Mouse (Mus musculus): Measurements from ENCODE around the gene Fuz. TPM values are rescaled to one million over a fixed set of nuclear protein-coding genes. Genes with fewer than 3 reads are reported as not detected.

Gene Fuz
- polyA plus RNA-seq, 1 experiment from 2014 or later: 15.1 TPM

DNA sequence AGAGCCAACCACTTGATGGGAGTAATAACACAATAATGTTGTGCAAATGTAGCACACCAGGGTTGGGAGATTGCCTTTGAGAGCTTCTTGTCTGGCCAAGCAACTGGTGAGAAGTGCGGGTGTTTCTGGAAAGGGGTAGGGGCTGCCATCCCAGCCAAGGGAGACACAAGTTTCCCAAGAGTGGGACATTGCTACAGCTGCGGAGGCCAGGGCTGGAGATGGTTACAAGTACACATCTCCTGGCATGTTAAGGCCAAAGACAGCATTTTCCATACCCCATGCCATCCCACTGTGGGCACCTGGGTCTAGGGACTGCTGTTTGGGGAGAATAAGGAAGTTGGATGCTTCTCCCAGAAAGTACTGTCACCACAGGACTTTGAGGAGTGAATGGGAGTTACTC lies 42.8 kb upstream of the Fuz start:
- no peak overlapping the region for H3K27ac ChIP-seq (replicated peaks)
- H3K36me3 ChIP-seq: peaks cover 10% of the 10 kb centered on the region; the same call in 1 of the 2 replicates
- H3K4me1 ChIP-seq: peaks cover 68% of the 10 kb centered on the region
- 0 out of 2 replicates have a peak overlapping the region, but pooled peaks have one; percentile 70 for H3K4me2 ChIP-seq
- ATAC-seq (ENCODE audit: low FRiP score): no peak
- H3K4me3 ChIP-seq (replicated peaks): no peak overlapping the region
- H3K9me3 ChIP-seq (replicated peaks): no peaks in the 10 kb centered on the region
- no peak overlapping the region for H3K9ac ChIP-seq (replicated peaks)
- WGBS: 92% methylated on average over 2 of the region's 2 CpGs
- H3K27me3 ChIP-seq (replicated peaks): no peaks in the 10 kb centered on the region

DNA sequence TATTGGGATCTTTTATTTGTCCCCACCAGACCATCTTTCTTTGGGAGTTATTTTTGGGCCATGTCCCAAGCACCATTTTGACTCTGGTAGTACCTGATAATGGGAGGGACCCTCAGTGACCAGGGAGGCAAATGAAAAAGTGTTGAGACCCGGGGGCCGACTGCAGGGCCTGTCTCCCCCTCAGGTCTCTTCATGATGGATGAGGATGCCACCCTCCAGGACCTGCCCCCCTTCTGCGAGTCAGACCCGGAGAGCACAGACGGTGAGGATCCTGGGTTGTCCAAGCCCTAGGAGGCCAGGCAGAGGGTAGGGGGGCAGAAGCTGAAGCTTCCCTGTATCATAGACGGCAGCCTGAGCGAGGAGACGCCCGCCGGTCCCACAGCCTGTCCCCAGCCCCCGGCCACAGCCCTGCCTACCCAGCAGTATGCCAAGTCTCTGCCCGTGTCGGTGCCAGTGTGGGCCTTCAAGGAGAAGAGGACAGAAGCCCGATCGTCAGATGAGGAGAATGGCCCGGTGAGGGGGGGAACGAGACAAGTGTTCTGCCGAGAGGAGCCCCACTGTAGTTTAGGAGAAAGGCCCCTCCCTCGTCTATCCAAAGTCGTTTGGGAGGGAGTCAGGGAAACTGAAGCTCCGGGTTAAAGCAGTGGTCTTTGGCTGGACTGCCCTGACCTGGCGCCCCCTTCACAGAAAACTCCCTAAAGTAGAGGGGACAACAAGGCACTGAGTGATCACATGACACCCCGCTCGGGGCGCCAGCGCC lies 42.1 kb upstream of the Fuz start:
- H3K9ac ChIP-seq (replicated peaks): peak overlapping the region; percentile 58
- peaks cover 10% of the 10 kb centered on the region; the same call in 1 of the 2 replicates for H3K36me3 ChIP-seq
- no peaks in the 10 kb centered on the region for H3K9me3 ChIP-seq (replicated peaks)
- no peaks in the 10 kb centered on the region for H3K27me3 ChIP-seq (replicated peaks)
- H3K27ac ChIP-seq (replicated peaks): peak overlapping the region; percentile 91
- peak overlapping the region; percentile 70 for H3K4me2 ChIP-seq
- WGBS: 31% methylated on average over 26 of the region's 26 CpGs
- peak overlapping the region; percentile 45 for H3K4me3 ChIP-seq (replicated peaks)
- ATAC-seq (ENCODE audit: low FRiP score): no peak
- H3K4me1 ChIP-seq: peaks cover 74% of the 10 kb centered on the region

DNA sequence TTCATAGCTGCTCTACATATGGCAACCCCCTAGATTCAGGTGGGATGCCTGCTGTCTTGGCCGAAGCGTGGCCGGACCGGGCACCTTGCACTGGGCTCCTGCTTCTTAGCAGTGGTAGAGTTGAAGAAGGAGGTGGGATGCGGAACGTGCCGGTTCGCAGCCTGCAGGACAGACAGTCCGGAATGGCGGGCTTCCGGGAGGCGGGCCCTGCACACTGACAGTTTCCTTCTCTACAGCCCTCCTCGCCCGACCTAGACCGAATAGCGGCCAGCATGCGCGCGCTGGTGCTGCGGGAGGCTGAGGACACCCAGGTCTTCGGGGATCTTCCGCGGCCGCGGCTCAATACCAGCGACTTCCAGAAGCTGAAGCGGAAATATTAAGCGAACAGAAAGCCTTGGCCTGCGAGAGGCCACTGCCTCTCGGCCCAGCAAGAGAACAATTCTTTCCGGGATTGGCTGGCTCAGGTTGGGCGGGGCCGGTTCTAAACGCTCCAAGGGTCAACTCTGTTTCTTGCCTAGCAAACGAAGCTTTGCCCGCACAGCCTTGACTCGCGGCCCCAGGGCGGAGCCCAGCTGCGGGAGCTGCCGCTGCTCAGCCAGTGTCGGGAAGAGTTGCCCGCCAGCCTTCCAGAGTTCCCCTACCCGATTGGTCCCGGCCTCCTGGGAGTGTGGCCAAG lies 41.4 kb upstream of the Fuz start:
- peak overlapping the region; percentile 70 for H3K4me2 ChIP-seq
- no peaks in the 10 kb centered on the region for H3K27me3 ChIP-seq (replicated peaks)
- no peaks in the 10 kb centered on the region for H3K9me3 ChIP-seq (replicated peaks)
- ATAC-seq (ENCODE audit: low FRiP score): no peak
- peaks cover 79% of the 10 kb centered on the region for H3K4me1 ChIP-seq
- H3K9ac ChIP-seq (replicated peaks): peak overlapping the region; percentile 58
- 2% methylated on average over 45 of the region's 45 CpGs for WGBS
- H3K36me3 ChIP-seq: peaks cover 10% of the 10 kb centered on the region; the same call in 1 of the 2 replicates
- peak overlapping the region; percentile 91 for H3K27ac ChIP-seq (replicated peaks)
- H3K4me3 ChIP-seq (replicated peaks): peak overlapping the region; percentile 45

DNA sequence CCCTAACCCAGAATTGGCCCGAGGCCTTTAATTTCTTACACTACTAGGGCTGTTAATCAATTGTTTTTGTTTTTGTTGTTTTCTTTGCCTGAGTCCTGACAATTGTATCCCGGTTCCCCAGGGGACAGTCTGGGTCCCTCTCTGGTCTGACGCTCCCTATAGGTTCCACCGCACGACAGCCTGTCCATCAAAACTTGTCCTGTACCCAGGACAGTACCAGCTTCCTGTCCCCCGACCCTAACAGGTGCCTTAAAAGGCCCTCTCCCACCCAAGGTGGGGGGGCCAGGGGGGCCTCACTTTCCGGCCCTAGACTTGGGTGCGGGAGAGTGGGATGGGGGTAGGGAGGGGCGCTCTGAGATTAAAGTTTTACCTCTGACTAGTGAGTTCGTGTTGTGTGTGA lies 40.8 kb upstream of the Fuz start:
- ATAC-seq (ENCODE audit: low FRiP score): no peak
- peak overlapping the region; percentile 70 for H3K4me2 ChIP-seq
- 32% methylated on average over 10 of the region's 10 CpGs for WGBS

DNA sequence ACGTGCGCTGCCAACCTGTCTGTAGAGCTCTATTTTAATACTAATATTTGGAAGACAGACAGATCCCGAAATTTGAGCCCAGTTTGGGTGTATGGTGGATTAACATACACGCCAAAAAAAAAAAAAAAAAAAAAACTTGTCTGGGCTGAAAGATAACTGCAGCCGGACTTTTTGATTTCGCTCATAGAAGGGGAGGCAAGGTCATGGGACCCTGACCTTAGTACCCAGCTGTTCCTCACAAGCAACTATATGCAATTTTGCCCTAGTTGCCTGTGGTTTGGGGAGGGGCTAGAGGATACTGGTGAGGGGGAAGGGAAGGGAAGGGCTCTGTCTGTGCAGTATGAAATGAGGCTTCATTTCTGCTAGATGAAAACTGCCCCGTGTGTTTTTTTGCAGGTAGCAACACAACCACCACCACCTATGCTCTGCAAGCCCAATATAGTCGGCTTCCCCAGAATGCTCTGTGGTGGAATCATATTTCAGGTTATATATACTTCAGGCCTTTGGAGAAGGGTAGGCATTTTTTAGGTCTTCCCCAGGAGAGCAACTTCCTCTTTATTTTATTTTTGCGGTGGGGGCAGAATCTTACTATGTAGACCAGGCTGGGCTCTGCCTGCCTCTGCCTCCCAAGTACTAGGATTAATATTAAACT lies 39.5 kb upstream of the Fuz start:
- Histone ChIP-seq H3K4me3 (replicated peaks) (peak overlapping the region; percentile 81), H3K27me3 (replicated peaks) (no peaks in the 10 kb centered on the region), H3K4me2 (peak overlapping the region; percentile 91), H3K27ac (replicated peaks) (peak overlapping the region; percentile 95), H3K4me1 (peaks cover 85% of the 10 kb centered on the region), H3K9ac (replicated peaks) (0 out of 2 replicates have a peak overlapping the region, but pooled peaks have one; percentile 93), H3K9me3 (replicated peaks) (no peaks in the 10 kb centered on the region), H3K36me3 (peaks cover 11% of the 10 kb centered on the region)
- ATAC-seq (ENCODE audit: low FRiP score): no peak
- WGBS: 68% methylated on average over 9 of the region's 9 CpGs

More for the DNA sequence above, 40.8 kb upstream of the Fuz start:
- no peaks in the 10 kb centered on the region for H3K27me3 ChIP-seq (replicated peaks)
- peak overlapping the region; percentile 58 for H3K9ac ChIP-seq (replicated peaks)
- peaks cover 84% of the 10 kb centered on the region for H3K4me1 ChIP-seq
- no peaks in the 10 kb centered on the region for H3K9me3 ChIP-seq (replicated peaks)
- peak overlapping the region; percentile 45 for H3K4me3 ChIP-seq (replicated peaks)
- peaks cover 10% of the 10 kb centered on the region; the same call in 1 of the 2 replicates for H3K36me3 ChIP-seq
- H3K27ac ChIP-seq (replicated peaks): peak overlapping the region; percentile 91

DNA sequence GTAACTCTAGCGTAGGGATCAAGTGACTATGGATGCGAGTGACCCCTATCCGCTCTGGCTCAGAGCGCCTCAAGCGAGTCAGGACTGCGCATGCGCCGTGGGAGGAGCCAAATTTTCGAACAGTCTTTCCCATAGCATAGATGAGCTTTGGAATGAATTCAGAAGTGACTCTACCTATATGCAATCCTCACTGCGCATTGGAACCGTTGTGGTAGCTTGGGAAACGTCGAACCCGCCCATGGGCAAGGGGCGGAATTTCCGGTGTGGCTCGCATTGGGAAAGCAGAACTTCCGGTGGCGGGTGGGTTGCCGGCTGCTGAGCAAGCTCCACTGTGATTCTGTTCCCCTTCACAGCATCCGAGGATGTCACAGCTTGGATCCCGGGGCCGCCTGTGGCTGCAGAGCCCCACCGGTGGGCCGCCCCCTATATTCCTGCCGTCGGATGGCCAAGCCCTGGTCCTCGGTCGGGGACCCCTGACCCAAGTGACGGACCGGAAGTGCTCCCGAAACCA lies 38.8 kb upstream of the Fuz start, which contains the start of gene Pnkp:
Gene Pnkp, plus strand, starts transcription at position 98 of the 511 bp plus-strand sequence.
- H3K9ac ChIP-seq (replicated peaks): peak within 1 kb of the TSS; percentile 93
- H3K4me1 ChIP-seq: peaks cover 81% of the 10 kb centered on the region
- H3K4me2 ChIP-seq: peak within 1 kb of the TSS; percentile 91
- H3K36me3 ChIP-seq: peaks cover 18% of the 10 kb centered on the region
- H3K27me3 ChIP-seq (replicated peaks): no peaks in the 10 kb centered on the region
- H3K4me3 ChIP-seq (replicated peaks): peak within 1 kb of the TSS; percentile 81
- WGBS: under 1% methylated on average over 32 of the region's 32 CpGs
- no peaks in the 10 kb centered on the region for H3K9me3 ChIP-seq (replicated peaks)
- H3K27ac ChIP-seq (replicated peaks): peak within 1 kb of the TSS; percentile 95
- peak; percentile 64 for ATAC-seq (ENCODE audit: low FRiP score)

DNA sequence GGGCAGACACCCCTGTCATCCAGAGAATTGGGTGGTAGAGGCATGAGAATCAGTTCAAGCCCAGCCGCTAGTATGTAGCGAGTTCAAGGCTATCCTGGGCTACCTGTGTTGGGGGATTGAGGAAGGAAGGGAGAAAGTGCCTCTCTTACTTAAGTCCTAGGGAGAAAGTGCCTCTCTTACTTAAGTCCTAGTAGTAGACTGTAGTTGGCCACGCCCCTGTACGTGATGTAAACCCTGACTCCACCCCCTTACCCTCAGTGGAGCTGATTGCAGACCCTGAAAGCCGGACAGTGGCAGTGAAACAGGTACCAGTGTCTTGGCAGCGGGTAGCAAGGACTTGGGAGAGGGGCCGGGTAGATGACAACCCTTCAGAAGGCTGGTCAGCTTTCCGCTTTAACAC lies 38.0 kb upstream of the Fuz start:
- Histone ChIP-seq H3K4me1 (peaks cover 73% of the 10 kb centered on the region), H3K9me3 (replicated peaks) (no peaks in the 10 kb centered on the region), H3K27ac (replicated peaks) (peak overlapping the region; percentile 95), H3K36me3 (peaks cover 23% of the 10 kb centered on the region), H3K4me3 (replicated peaks) (peak overlapping the region; percentile 81), H3K27me3 (replicated peaks) (no peaks in the 10 kb centered on the region), H3K4me2 (peak overlapping the region; percentile 91), H3K9ac (replicated peaks) (peak overlapping the region; percentile 93)
- no peak for ATAC-seq (ENCODE audit: low FRiP score)
- 22% methylated on average over 8 of the region's 8 CpGs for WGBS

DNA sequence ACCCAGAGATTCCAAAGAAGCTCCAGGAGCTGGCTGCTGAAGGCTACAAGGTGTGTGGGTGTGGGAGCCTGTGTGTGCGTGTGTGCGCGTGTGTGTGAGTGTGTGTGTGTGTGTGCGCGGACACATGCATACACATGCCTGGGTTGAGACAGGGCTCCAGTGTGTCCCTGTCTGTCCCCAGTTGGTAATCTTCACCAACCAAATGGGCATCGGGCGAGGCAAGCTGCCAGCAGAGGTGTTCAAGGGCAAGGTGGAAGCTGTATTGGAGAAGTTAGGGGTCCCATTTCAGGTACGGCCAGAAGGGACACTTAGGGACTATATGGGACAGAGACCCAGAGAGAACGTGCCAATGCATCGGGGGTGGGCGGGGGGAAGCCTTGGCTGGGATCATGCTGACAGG lies 36.0 kb upstream of the Fuz start:
- Histone ChIP-seq H3K4me2 (no peak overlapping the region), H3K9me3 (replicated peaks) (no peaks in the 10 kb centered on the region), H3K27me3 (replicated peaks) (no peaks in the 10 kb centered on the region), H3K4me1 (peaks cover 62% of the 10 kb centered on the region), H3K9ac (replicated peaks) (no peak overlapping the region), H3K27ac (replicated peaks) (no peak overlapping the region), H3K36me3 (peaks cover 37% of the 10 kb centered on the region), H3K4me3 (replicated peaks) (no peak overlapping the region)
- no peak for ATAC-seq (ENCODE audit: low FRiP score)
- WGBS: 90% methylated on average over 11 of the region's 11 CpGs

DNA sequence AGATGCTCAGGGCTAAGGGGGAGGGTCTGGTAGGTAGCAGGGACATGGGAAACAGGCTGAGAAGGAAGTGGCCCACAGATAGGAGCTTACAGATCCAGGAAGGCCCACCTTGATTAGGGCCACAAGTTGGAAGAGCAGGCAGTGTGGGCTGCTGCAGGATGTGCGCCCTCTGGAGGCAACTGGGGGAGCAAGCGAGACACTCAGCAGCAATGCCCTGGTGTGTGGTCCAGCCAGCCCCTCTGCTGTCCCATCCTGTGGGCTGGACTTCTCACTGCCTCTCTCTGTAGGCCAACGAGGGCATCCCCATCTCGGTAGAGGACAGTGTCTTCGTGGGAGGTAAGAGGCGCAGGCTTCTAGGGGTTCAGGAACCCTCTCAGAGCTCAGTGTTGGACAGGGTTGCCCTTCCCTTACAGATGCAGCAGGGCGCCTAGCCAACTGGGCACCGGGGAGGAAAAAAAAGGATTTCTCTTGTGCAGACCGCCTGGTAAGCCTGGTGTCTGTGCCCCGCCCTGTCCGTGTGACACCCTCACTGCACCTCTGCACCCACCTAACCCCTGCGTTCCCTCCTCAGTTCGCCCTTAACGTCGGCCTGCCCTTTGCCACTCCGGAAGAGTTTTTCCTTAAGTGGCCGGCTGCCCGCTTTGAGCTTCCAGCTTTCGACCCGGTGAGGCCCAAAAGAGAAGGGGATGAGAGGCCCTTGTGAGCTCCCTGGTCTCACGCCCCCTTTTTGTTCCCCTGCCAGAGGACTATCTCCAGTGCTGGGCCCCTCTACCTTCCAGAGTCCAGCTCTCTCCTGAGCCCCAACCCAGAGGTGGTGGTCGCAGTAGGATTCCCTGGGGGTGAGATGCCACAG lies 35.1 kb upstream of the Fuz start:
- no peak for ATAC-seq (ENCODE audit: low FRiP score)
- peak overlapping the region; percentile 46 for H3K27ac ChIP-seq (replicated peaks)
- peaks cover 40% of the 10 kb centered on the region for H3K36me3 ChIP-seq
- H3K4me1 ChIP-seq: peaks cover 63% of the 10 kb centered on the region
- no peak overlapping the region for H3K4me3 ChIP-seq (replicated peaks)
- no peaks in the 10 kb centered on the region for H3K27me3 ChIP-seq (replicated peaks)
- no peaks in the 10 kb centered on the region for H3K9me3 ChIP-seq (replicated peaks)
- peak overlapping the region; percentile 20; the same call in 1 of the 2 replicates for H3K9ac ChIP-seq (replicated peaks)
- WGBS: 60% methylated on average over 22 of the region's 22 CpGs
- H3K4me2 ChIP-seq: no peak overlapping the region

DNA sequence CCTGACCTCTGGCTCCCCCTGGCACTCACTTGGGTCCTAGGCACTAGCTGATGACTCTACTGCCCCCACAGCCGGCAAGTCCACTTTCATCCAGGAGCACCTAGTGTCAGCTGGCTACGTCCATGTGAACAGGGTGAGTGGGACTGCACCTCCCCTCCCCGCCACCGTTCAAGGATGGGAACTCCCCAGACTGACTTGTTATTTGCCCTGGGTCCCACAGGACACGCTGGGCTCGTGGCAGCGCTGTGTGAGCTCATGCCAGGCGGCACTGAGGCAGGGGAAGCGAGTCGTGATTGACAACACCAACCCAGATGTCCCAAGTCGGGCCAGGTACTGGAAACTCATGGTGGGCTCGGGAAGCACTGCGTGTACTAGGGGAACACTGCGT lies 34.5 kb upstream of the Fuz start:
- Histone ChIP-seq H3K36me3 (peaks cover 42% of the 10 kb centered on the region), H3K27ac (replicated peaks) (peak overlapping the region; percentile 46), H3K9ac (replicated peaks) (no peak overlapping the region), H3K9me3 (replicated peaks) (no peaks in the 10 kb centered on the region), H3K4me1 (peaks cover 65% of the 10 kb centered on the region), H3K4me3 (replicated peaks) (no peak overlapping the region), H3K27me3 (replicated peaks) (no peaks in the 10 kb centered on the region), H3K4me2 (no peak overlapping the region)
- ATAC-seq (ENCODE audit: low FRiP score): no peak
- 76% methylated on average over 14 of the region's 14 CpGs for WGBS

DNA sequence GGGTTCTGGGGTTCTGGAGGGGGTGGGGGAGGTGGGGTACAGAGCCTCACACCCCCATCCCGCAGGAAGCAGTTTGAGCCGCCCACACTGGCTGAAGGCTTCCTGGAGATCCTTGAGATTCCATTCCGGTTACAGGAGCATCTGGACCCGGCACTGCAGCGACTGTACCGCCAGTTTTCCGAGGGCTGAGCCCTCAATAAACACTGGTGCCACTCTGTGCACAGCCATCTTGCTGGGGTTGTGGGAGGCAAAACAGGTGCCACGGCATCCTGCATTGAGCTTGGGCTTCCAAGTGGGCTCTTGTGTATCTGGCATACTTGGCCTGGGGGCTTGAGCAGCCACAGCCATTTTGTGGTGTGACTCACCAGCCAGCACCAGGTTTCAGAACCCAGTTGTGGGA lies 33.4 kb upstream of the Fuz start:
- no peak for ATAC-seq (ENCODE audit: low FRiP score)
- Histone ChIP-seq H3K27me3 (replicated peaks) (no peaks in the 10 kb centered on the region), H3K4me1 (peaks cover 70% of the 10 kb centered on the region), H3K4me2 (no peak overlapping the region), H3K4me3 (replicated peaks) (no peak overlapping the region), H3K9me3 (replicated peaks) (no peaks in the 10 kb centered on the region), H3K36me3 (peaks cover 45% of the 10 kb centered on the region), H3K27ac (replicated peaks) (no peak overlapping the region), H3K9ac (replicated peaks) (no peak overlapping the region)
- 87% methylated on average over 8 of the region's 8 CpGs for WGBS

Measured in neural tube, embryonic 15.5 days (tissue).